Mouse (Mus musculus) midbrain, postnatal 0 days (tissue): Measurements from ENCODE around the gene Cacna1i. TPM values are rescaled to one million over a fixed set of nuclear protein-coding genes. Genes with fewer than 3 reads are reported as not detected.

ENCODE experiments used
- ATAC-seq: fragments of 200-750 bp; cut with Nextera tagmentation; 2 replicates; pipeline ENCODE4 v1.8.0; 2017; ENCODE audit warnings: moderate number of reproducible peaks, mild to moderate bottlenecking, moderate TSS enrichment, moderate library complexity; ENCODE audit not compliant: low FRiP score
- DNase-seq: peaks from one replicate; pipeline ENCODE4 v3.0.0-alpha.2; 2015; ENCODE audit warnings: low spot score
- H3K27ac ChIP-seq: fragments of 300-500 bp; sonication (generic); 2 replicates; pipeline ENCODE4 v1.5.1; 2014; ENCODE audit warnings: low read depth, mild to moderate bottlenecking, low read length, mixed read lengths
- H3K27me3 ChIP-seq: fragments of 300-500 bp; sonication (generic); 2 replicates; pipeline ENCODE4 v1.6.1; 2014; ENCODE audit warnings: low read length, control low read depth, mixed read lengths; ENCODE audit not compliant: insufficient read depth
- H3K36me3 ChIP-seq: fragments of 300-500 bp; sonication (generic); 2 replicates; pipeline ENCODE4 v1.6.1; 2014; ENCODE audit warnings: low read length, control low read depth, mixed read lengths; ENCODE audit not compliant: insufficient read depth
- H3K4me1 ChIP-seq: fragments of 300-500 bp; sonication (generic); 2 replicates; pipeline ENCODE4 v1.6.1; 2014; ENCODE audit warnings: mild to moderate bottlenecking, control low read depth, antibody characterized with exemption, low read length, mixed read lengths; ENCODE audit not compliant: insufficient read depth
- H3K4me2 ChIP-seq: fragments of 300-500 bp; sonication (generic); 2 replicates; pipeline ENCODE4 v1.6.1; 2014; ENCODE audit warnings: low read depth, mild to moderate bottlenecking, low read length, mixed read lengths; ENCODE audit not compliant: poor library complexity, severe bottlenecking
- H3K4me3 ChIP-seq: fragments of 300-500 bp; sonication (generic); 2 replicates; pipeline ENCODE4 v1.5.1; 2014; ENCODE audit warnings: low read depth, mild to moderate bottlenecking, low read length, moderate library complexity
- H3K9ac ChIP-seq: fragments of 300-500 bp; sonication (generic); replicated peaks from 2 replicates; pipeline ENCODE4 v1.6.1; 2014; ENCODE audit warnings: mild to moderate bottlenecking, low read length, moderate library complexity, mixed read lengths; ENCODE audit not compliant: poor library complexity, severe bottlenecking
- H3K9me3 ChIP-seq: fragments of 300-500 bp; sonication (generic); 2 replicates; pipeline ENCODE4 v1.6.1; 2016; ENCODE audit warnings: low read length, control low read depth
- CTCF ChIP-seq: IDR thresholded peaks from 2 replicates; pipeline ENCODE4 v1.5.1; 2016; ENCODE audit warnings: antibody characterized with exemption, mild to moderate bottlenecking
- WGBS: fragments of 180-500 bp; shearing (Covaris S2); extraction: QIAGEN DNeasy Blood & Tissue Kit; methylation state at CpG from one replicate; pipeline ENCODE4 v1.1.7; 2014; 5-methylcytosine and 5-hydroxymethylcytosine counted together
- polyA plus RNA-seq: library from polyadenylated mRNA; unstranded; fragments of >200 nt; fragmentation: Nextera tagmentation; extraction: Ambion mirVana; gene quantifications from 2 replicates; pipeline ENCODE4 v1.2.1, GENCODE M21; 2015
- total RNA-seq: library from RNA; depleted of rRNA; stranded (reverse); fragments of >200 nt; gene quantifications from 2 replicates; pipeline ENCODE4 v1.2.3, GENCODE M21; 2014

Cacna1i gene
- total and polyA plus RNA-seq, 2 experiments from 2014 or later, result 1.1 to 14.6 TPM

DNA sequence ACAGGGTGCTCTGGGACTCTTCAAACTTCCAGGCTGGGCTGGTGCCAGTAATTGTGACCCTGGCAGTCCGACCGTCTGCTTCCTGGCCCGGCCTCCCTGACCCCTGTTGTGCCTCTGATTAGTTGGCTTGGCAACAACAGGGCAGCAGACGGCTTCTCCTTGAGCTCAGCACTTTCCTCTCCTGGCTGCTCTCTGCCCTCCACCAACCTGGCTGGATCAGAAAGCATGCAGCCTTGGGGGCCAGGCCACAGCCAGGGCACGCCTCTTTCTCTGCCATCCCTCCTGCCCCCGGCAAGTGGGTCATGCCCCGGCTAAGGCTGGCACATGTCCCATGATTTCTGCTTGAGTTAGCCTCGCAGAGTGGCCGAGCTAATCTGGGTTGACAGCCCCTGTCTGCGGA lies 56.0 kb downstream of the Cacna1i start:
- ATAC-seq, result no peak
- H3K9ac ChIP-seq, result no peak overlapping the region

GRCm38 (mm10) chr15:80343731-80344130 lies 56.7 kb downstream of the Cacna1i start:
- Histone ChIP-seq H3K9ac (no peak overlapping the region), H3K27ac (no peak overlapping the region), H3K4me3 (no peak overlapping the region), H3K36me3 (no peaks in the 10 kb centered on the region), H3K27me3 (no peaks in the 10 kb centered on the region), H3K9me3 (no peaks in the 10 kb centered on the region), H3K4me2 (no peak overlapping the region), H3K4me1 (no peaks in the 10 kb centered on the region)
- no peak for TF ChIP-seq CTCF
- WGBS, result 95% methylated on average over 5 of the region's 5 CpGs
- DNase-seq (no peak), ATAC-seq (no peak)

More for the DNA sequence above, 56.0 kb downstream of the Cacna1i start:
- Histone ChIP-seq H3K4me1 (no peaks in the 10 kb centered on the region), H3K9me3 (no peaks in the 10 kb centered on the region), H3K36me3 (no peaks in the 10 kb centered on the region), H3K4me3 (no peak overlapping the region), H3K27ac (no peak overlapping the region), H3K4me2 (no peak overlapping the region), H3K27me3 (no peaks in the 10 kb centered on the region)
- TF ChIP-seq CTCF, result no peak
- WGBS, result 38% methylated on average over 10 of the region's 10 CpGs
- DNase-seq, result peak; percentile 76

DNA sequence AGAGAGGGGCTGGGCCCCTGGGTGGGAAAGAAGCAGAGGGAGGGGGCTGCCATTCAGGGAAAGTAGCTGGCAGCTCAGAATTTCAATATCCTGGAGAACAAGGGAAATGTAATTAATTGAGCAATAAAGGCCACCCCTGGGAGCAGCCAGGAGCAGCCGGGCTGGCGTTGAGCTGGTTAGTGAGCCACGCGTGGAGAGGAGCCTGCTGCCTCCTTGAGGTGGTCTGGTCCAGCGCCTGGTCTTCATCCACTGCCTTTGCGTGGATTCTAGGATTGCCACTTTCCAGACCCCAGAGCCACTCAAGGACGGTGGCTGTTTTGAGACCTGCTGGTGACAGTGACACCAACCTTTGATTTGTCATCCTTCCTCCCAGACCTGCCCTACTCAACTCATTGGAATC lies 59.5 kb downstream of the Cacna1i start:
- no peak; the same call in 1 of the 2 replicates for TF ChIP-seq CTCF
- DNase-seq (peak; percentile 21), ATAC-seq (no peak)
- Histone ChIP-seq H3K9me3 (no peaks in the 10 kb centered on the region), H3K36me3 (no peaks in the 10 kb centered on the region), H3K27me3 (no peaks in the 10 kb centered on the region), H3K4me3 (no peak overlapping the region), H3K4me2 (no peak overlapping the region), H3K9ac (no peak overlapping the region), H3K27ac (no peak overlapping the region), H3K4me1 (no peaks in the 10 kb centered on the region)
- WGBS, result 72% methylated on average over 7 of the region's 7 CpGs

- no peak overlapping the region for H3K27ac ChIP-seq
- ATAC-seq, result no peak
- H3K4me2 ChIP-seq, result no peak overlapping the region
- no peaks in the 10 kb centered on the region for H3K4me1 ChIP-seq
- H3K4me3 ChIP-seq, result no peak overlapping the region
- no peak for TF ChIP-seq CTCF
- DNase-seq, result no peak
- H3K9ac ChIP-seq, result no peak overlapping the region
- no peaks in the 10 kb centered on the region for H3K36me3 ChIP-seq
- H3K27me3 ChIP-seq, result no peaks in the 10 kb centered on the region
- 74% methylated on average over 5 of the region's 5 CpGs for WGBS
- H3K9me3 ChIP-seq, result no peaks in the 10 kb centered on the region
These were observed 63.4 kb downstream of the Cacna1i start for GRCm38 (mm10) chr15:80350431-80350830.

DNA sequence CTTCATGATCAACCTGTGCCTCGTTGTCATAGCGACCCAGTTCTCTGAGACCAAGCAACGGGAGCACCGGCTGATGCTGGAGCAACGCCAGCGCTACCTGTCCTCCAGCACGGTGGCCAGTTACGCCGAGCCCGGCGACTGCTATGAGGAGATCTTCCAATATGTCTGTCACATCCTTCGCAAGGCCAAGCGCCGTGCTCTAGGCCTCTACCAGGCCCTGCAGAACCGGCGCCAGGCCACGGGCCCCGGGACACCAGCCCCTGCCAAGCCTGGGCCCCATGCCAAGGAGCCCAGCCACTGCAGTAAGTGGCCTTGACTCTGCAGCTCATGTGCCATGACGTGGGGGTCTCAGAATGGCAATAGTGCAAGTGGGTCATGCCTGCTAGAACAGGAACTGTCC lies 71.8 kb downstream of the Cacna1i start:
- Histone ChIP-seq H3K36me3 (0 out of 2 replicates have a peak, but pooled peaks cover 4% of the 10 kb centered on the region), H3K9ac (no peak overlapping the region), H3K4me1 (no peaks in the 10 kb centered on the region; the same call in 1 of the 2 replicates), H3K9me3 (no peaks in the 10 kb centered on the region), H3K27ac (no peak overlapping the region), H3K27me3 (no peaks in the 10 kb centered on the region), H3K4me2 (no peak overlapping the region), H3K4me3 (no peak overlapping the region)
- TF ChIP-seq CTCF, result no peak
- peak; percentile 59 for DNase-seq
- 73% methylated on average over 19 of the region's 19 CpGs for WGBS
- no peak for ATAC-seq

- Histone ChIP-seq H3K9ac (no peak overlapping the region), H3K4me1 (no peaks in the 10 kb centered on the region; the same call in 1 of the 2 replicates), H3K27me3 (no peaks in the 10 kb centered on the region), H3K27ac (no peak overlapping the region), H3K9me3 (no peaks in the 10 kb centered on the region), H3K4me3 (no peak overlapping the region), H3K36me3 (no peaks in the 10 kb centered on the region), H3K4me2 (no peak overlapping the region)
- no peak for TF ChIP-seq CTCF
- 87% methylated on average over 15 of the region's 15 CpGs for WGBS
- DNase-seq (no peak), ATAC-seq (no peak)
These were observed 74.9 kb downstream of the Cacna1i start for GRCm38 (mm10) chr15:80361780-80362508.
